Mouse (Mus musculus) 3T3-L1 (cell line): ENCODE data around the gene Tat.
"Not testable (repeated sequence)": the region's sequence is repeated elsewhere in the genome, so short reads cannot be mapped to it uniquely, and the experiment has no call there.

Experiments
- DNase-seq: peaks from one replicate; pipeline ENCODE4 v3.0.0-alpha.2; 2015; ENCODE audit warnings: low read depth, low spot score

Gene Tat

DNA sequence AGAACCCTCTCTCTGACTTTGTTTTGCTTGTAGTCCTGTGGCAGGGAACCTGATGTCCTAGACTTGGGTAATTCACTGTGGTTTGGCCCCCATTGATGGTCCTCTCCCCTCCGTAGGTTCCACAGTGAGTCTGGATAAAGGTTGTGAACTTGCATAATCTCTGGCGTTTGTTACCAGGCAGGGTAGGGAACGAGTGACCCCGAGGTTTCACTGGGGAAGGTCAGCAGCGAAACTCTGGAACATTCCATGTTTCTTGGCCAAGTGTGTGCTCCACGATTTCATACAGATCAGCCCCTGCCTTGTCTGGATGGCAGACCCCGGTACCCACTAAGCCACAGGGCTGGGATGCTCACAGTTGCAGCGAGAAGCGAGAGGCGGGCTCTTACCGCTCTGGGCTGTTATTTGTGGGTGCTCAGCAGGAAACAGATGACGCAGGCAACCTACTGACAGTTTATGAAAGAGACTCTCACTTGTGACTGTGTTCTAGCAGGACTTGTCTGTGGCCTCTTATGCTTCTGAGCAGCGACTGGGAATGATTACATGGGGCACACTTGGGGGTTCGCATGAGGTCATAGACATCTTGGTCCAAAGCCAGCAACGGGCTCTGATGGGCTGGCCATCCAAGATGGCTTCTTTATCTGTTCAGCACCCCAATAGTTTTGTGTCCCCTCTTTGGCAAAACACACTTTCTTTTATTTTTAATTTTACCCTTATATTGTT is 7.7 kb upstream of the Tat start:
- DNase-seq, result no peak

DNA sequence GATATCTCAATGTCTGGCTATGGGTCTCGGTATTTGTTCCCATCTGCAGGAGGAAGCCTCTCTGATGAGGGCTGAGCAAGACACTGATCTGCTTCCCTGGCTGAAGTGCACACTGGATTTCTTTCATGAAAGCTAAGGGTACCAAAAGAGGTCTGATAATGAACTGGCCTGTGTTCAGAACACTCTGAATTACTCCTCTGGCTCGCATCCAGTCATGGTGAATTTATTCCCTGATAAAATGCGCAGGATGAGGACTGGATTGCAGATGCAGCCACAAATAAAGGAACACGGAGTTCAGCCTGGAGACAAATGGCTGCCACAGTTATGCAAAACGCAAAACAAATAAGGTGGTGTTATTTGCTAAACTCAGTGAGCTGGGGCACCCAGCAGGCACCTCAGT is 6.3 kb upstream of the Tat start:
- no peak for DNase-seq

DNA sequence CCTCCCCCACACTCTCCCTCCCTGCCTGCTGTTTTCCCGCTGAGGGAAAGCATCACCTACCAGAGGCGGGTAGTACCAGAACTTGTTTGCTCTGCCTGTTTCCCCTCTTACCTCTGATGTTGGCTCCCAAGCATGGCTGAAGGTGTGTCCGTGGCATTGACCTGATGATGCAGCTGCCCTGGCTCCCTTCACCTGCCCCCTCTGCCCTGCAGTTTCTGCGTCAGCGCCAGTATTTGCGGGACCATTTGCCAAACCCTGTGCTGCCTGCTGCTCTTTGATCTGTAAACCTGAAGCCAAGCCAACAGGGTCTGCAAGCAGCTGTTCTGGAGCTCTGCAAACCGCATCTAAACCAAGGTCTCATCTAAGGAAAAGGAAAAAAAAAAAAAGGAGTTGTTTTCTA is 3.9 kb upstream of the Tat start:
- no peak for DNase-seq

DNA sequence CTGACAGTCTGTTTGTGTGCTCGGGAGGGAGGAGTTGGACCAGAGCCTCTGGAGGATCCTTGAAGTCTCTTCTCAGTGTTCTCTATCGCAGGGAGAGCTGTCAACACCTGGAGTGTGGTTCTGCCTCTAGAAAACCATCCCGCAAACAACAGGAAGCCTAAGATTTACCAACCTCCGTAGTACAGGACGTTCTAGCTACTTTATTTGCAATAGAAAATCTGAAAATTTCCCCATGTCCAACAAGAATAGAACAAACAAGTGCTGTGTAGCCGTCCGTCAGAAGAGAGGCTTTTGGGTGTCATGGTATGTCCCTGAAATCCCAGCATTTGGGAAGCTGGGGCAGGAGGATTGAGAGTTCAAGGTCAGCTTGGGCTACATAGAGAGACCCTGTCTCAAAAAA is 2.5 kb upstream of the Tat start:
- DNase-seq, result no peak

DNA sequence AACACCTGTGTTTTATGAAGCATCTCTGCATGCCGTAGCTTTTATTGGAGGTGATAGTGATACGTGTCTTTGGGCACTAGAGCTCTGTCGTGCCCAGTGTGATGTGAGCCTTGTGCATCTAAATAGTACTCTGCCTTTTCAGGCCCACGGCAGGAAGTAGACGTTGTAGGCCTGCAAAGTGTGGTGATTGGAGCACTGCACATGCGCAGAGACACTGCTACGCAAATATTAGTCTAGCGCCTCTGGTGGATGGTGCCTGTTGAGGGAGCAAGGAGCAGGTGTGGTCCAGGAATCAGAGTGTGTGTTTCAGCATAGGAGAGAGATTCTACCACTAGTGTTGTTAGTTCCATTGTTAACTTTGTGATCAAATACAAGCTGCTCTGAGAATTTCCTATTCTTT is 1.1 kb upstream of the Tat start:
- no peak for DNase-seq

DNA sequence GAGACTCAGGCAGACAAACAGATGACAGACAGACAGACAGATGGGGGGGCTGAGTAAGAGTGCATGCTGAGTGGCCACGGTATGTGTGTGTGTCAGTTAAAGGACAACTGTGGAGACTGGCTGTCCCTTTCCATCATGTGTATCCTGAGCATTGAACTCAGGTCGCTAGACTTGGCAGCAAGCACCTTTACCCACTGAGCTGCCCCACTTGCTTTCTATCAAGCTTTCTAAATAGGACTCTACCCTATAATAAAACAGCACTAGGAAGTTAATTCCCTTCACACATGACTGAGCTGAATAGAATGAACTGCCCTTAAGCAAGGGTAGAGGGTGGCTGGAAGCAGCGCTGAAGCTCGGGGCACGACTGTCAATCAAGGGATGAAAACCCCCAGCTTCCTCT is 1.9 kb downstream of the Tat start:
- no peak for DNase-seq

DNA sequence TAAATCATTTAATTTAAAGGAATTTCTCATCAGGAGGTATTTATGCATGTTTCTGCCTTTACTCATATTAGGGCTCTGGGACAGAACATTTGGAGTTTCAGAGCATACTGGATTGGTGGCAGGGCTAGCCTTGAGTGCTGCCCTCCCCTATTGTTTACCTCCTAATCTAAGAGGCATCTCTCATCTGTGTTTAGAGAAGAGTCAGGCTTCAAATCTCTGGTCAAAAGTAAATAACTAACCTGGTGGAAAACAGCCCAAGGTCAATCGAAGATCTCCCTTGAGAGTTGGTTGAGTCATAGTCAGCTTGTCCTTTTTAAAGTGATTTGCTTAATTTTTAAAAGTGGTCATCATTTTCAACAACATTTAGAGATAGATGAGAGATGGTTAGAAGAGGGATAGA is 2.7 kb downstream of the Tat start:
- no peak for DNase-seq

DNA sequence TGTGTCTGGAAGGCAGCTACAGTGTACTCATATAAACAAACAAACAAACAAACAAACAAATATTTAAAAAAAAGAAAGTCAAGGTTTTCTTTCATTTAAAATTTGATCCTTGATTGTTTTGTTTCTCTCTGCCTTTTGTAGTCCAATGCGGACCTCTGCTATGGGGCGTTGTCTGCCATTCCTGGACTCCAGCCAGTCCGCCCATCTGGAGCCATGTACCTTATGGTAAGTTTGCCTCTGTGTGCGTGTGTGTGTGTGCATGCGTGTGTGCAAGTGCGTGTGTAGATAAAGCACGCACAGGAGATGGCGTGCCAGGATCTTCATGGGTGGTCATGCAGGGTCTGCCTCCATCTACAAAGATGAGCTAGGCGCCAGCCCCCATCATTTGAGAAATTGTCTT is 7.1 kb downstream of the Tat start:
- no peak for DNase-seq

DNA sequence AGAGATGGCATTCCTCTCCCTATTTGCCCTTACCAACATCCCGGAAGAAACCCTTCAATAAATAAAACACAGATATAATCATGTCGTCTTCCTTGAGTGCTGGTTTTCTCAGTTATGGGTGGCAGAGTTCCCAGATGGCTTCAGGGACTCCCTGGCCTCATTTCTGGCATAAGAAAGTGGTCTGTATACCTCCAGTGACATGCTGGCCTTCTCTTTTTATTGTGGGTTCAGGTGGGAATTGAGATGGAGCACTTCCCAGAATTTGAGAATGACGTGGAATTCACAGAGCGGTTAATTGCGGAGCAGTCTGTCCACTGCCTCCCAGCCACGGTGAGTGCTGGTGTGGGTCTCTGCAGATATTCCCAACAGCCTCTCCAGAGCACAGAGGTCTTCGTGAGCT is 7.8 kb downstream of the Tat start:
- DNase-seq, result no peak

DNA sequence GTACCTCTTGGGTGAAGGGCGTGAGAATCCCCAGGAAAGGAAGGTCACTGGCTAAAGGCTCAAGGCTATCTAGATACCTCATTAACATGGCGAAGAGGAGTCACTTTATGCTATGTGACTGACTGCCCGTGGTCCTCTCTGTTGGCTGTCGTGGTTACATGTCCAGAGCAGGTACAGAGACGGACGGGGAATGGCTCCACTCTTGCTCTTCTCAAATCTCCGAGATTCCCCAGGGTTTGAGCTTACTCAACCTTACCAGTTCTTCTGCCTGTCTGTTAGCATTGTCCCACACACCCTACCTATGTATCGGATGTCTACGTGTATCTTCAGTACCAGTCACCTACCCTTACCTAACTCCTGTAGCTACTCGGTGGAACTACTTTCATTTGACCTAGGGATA is 9.7 kb downstream of the Tat start:
- DNase-seq, result no peak

DNA sequence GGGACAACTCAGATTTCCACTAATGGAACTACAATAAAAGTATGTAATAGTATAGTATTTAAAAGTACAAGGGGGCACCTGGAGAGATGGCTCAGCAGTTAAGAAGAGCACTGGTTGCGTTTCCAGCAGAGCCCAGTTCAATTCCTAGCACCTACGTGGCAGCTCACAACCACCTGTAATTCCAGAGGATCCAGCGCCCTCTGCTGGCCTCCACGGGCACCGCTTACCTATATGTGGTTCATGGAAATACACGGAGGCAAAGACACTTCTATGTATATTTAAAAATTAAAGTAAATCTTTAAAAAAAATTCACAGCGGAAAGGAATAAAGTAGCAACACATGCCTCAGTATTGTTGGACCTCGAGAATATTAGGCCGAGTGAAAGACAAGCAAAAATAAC is 12.7 kb downstream of the Tat start:
- peak; percentile 36 for DNase-seq

DNA sequence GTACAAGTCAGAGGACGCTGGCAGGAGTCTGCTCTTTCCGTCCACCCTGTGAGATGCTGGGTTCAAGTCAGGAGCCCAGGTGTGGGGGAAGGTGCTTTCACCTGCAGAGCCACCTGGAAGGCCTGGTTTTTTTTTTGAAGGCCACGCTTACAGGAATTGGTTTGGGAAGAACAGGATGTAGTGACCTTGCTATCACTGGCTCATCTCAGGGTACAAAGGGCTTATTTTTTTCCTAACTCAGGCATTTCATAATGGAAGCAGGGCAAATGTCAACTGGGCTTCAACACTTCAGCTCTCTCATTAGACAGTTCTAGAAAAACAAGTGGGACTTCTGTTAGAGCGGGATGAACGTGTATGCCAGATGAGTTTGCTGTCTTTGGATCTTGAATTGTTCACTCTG is 14.1 kb downstream of the Tat start:
- DNase-seq, result no peak

DNA sequence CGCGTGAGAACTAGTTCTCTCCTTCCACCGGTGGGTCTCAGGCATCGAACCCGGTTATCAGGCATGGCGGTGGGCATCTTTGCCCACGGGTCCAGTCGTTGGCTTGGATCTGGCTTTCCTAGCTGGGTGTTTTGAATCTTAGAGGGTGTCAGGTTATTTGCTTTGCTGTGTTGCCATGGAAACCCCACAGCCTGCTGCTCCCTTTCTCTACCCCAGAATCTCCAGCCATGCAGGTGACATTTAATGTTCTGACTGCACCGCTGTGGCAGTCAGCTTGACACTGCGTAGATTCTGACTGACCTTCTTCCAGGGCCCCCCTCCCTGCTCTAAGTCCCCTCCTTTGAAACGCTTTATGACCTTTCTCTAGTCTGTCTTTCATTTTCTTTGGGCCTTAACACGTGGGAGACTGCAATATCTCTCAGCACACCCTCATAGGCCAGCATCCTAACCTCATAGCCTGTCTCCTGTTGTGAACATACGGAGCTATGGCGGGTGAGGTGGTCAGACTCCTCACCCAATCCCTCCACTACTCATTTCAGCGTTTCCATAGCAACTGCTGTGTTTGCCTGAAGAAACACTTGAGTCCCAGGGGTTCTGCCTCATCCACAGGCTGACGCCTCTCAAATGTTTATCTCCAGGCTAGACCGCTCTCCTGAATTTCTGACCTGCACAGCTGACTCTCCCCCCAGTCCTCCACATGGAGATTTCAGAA is 16.2 kb downstream of the Tat start:
- no peak for DNase-seq

DNA sequence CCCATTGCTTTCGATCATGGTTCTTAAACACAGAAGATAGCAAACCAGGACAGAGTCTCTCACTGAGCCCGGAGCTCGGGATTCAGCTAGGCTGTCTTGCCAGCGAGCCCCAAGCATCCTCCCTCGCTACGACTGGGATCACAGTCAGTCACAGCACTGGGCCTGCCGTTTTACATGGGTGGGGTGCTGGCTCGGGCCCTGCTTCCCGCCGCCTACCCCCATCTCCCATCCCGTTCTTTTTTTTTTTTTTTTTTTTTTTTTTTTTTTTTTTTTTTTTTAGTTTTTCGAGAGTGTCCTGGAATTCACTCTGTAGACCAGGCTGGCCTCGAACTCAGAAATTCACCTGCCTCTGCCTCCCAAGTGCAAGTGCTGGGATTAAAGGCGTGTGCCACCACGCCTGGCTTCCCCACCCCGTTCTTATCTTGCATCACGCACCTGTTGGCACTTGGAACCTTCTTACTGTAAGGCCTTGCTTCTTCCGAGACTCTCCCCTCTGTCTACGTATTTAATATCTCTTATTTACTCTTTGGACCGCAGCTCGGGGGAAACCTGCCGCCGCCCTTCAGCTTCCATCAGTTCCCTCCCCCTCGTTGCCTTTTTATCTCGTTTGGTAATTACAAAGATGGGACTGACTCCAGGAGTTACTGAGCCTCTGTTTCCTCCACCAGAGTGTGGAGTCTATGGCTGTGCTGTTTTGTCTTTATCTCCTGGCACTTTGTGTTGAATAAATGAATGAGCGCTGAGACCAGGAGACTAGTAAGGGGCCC is 18.2 kb downstream of the Tat start:
- DNase-seq, result no peak

DNA sequence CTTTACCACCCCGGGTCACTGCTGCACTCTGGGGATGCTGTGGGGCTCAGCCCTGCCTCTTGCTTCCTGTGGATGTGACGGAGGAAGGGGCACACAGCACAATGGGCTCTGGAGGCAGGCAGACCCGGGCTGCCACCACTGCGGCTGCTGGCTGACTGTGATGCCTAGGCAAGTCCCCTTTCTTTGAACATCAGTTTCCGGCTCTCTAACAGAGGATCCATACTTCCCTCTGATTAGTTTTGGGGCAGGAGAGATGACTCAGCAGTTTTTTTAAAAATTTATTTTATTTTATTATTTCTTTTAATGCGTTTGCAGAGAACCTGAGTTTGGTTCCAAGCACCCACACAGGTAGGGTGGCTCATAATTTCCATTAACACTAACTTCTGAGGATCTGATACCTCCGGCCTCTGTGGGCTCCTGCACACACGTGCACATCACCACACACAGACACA is 18.8 kb downstream of the Tat start:
- DNase-seq, result no peak

DNA sequence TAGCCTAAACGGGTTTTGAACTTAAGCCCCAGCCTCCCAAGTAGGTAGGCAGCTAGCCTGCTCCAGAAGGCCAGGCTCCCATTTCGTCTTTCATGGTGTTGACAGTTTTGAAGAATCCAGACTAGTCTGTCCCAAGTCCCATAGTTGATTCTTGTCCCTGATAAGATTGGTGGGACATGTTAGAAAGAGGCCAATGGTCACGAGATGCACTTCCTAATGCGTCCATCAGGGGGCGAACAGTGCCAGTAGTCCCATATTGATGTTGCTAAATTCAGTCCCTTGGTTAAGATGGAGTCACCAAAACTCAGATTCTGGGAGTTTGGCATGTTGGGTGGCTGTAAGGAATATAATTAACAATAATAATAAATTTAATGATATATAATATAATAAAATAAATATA is 20.6 kb downstream of the Tat start:
- peak; percentile 79 for DNase-seq

DNA sequence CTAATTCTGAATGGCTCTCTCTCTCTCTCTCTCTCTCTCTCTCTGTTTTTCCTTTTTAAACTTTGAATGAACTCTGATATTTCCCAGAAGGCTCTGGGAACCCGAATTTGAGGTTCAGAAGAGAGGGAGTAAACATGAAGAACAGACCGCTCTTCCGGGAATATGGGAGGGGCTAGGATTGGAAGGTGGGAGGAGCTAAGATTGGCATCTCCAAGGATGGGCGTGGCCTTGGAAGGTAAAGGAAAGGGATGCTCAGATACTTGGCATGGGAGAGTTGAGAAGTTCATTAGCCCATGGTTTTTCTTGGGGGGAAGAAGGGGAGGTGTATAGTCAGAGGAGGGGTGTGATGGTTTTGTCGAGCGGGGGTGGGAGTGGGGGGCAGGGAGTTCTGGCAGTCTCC is 31.8 kb downstream of the Tat start:
- DNase-seq, result no peak

DNA sequence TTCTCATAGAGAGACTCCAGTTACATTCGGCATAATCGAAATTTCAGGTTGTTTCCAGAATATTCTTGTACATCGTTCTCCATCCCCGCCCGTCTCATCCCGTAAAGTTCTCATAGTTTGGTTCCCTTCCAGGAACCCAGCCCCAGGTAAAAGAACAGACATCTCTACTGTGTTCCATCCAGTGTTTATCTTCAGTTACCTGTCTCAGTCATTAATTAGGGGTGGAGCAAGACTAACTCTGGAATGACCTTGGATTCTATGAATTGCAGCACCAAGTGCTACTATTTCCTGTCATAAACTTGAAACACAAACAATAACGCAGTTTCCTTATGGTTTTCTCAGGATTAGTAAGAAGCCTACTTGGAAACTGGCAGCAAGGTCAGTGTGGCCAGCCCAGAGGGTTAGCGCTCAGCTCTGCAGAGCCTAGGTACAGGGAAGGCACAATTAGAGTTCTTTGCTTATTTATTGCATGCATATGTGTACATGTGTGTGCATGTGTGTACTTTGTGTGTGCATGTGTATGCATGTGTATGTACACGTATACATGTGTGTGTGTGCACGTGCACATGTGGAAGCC is 32.6 kb downstream of the Tat start:
- DNase-seq, result no peak

DNA sequence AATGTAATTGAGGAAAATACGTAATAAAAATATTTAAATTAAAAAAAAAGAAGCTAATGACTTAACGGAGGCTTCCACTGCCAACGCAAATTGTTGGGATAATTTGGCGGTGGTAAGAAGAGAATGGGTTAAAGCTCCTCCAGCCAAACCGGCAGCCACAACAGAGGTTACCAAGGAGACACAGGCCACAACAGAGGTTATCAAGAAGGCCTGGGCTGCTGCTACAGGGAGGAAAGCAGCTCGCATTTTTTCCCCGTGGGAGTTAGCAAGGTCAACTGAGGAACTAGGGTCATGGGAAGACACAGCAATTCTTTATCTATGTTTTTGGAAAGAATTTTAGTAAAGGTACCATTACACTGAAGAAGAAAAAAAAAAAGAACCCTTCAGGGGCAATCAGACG is 43.5 kb downstream of the Tat start:
- DNase-seq, result not testable (repeated sequence)

DNA sequence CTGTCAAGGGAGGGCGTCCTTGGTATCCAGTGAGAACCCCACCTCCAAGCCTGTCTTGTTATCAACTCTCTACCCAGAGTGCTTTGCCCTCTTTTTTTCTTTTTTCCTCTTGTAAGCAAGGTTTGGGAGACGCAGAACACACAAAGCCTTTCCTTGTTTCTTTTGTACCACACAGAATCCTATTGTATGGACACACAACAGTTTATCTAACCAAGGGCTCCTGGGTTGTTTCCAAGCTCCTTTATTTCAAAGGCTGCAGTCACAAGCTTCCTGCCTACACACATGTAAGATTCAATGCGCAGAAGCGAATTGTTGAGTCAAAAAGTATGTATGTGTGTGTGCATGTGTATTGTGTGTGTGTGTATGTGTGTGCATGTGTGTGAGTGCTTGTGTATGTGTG is 44.1 kb downstream of the Tat start:
- no peak for DNase-seq

DNA sequence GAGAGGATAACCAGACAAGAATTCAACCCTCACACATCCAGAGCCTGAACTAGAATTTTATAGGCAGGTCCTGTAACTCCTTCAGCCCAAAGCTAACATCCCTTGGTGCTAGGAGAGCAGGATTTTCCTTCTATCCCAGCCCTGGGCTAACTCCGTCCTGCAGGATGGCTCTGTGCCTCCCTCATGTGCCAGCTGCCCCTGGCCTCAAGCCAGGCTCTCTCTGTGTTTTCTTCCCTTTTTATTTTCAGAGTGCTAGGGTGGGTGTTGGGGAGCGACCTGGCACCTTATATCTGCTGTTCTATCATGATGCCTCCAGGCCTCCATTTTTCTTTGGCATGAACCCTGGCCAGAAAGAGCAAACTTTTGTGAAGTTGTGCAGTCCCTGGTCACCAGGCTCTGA is 45.9 kb downstream of the Tat start:
- DNase-seq, result no peak

DNA sequence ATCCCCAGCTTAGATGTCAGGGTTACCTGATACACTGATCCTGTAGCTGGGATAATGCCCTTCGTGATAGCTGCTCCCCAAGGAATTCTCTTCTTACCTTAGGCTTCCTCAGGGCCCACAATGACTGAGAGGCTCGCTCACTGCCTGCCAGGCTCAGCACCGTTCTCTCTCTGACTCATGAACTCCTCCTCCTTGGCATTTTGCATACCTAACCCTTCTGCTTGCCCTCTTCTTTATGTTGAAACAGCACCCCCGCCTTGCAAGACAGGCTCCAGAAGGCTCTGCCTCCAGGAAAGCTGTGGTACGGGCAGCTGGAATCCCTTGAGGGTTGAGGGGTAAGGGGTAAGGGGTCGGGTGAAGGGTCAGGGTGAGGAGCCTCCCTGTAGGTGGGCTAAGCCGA is 49.0 kb downstream of the Tat start:
- DNase-seq, result peak; percentile 56
